Mouse (Mus musculus): ENCODE measurements around the gene Il24.

DNA sequence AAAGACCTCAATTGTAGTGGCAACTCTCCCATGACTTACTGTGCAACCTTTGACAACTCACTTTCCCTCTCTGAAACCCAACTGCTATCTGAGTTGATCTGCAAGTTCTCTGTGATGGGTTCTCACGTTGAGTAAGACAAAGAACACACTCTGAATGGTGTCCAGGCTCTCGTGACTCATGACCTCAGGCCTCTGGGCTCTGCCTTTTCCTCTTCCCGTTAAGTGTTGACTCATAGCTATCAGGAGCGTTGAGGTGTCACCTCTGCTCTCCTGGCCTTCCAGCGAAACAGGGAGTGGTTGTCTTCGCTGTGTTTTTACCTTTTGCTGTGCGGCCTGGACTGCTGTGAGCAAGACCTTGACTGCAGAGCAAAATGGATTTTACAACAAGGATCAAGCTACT lies 15.3 kb upstream of the Il24 start:
- TF ChIP-seq POU5F1 (IDR thresholded peaks at IDR 0.05; ENCODE audit: borderline replicate concordance, low read length) (no peak), CTCF (conservative IDR thresholded peaks at IDR 0.05; ENCODE audit: low read length) (no peak)

Data from E14TG2a.4 (cell line).